14 mouse cellular contexts compared by ENCODE assay signal in genomic region chr9:69194638-69195605, GRCm38 (mm10).
DNase-seq lines count a peak whose midpoint lies in the region; ATAC-seq and TF ChIP-seq lines count a peak whose summit lies in the region.
"Had no signal": no experiment of that assay in that cellular context is flagged by ENCODE, and none has a peak within 500 bp of the region (broad histone marks: within the 10 kb centered on the region; RNA-seq: fewer than 3 reads in every experiment).

No protein-coding gene starts in this region.

- H3K4me2 ChIP-seq in kidney, embryonic 15.5 days: no peak overlapping the region
- H3K4me2 ChIP-seq: intestine, embryonic 15.5 days had no signal

- H3K36me3 ChIP-seq in kidney, adult 2 months (ENCODE audit: control insufficient read depth, insufficient read depth, low read length): no peaks in the 10 kb centered on the region
- no peaks in the 10 kb centered on the region for H3K36me3 ChIP-seq in kidney, embryonic 15.5 days
- H3K36me3 ChIP-seq: intestine, embryonic 15.5 days had no signal

- intact Hi-C loops in left cerebral cortex, adult 2 months (cut with DNase I): no loop called here

- DNase-seq in cerebellum, postnatal 10 days: peak; percentile 52 to 58
- DNase-seq in cerebellum, adult 11 months: no peak
- peak; percentile 72 for DNase-seq in kidney, adult 2 months
- DNase-seq in adipocyte (ENCODE audit: low spot score): peak; percentile 22
- DNase-seq in gastrocnemius, postnatal 10 days: peak; percentile 30
- DNase-seq in left cerebral cortex, adult 2 months (ENCODE audit: extremely low spot score in 1 of 2, low spot score in 2 of 2): no peak
- DNase-seq: heart, postnatal 14 days; liver; right cerebral cortex, postnatal 4 days had no signal

- TF ChIP-seq POLR2A in kidney, adult 2 months (IDR thresholded peaks at IDR 0.05; ENCODE audit: low read depth, low read length): no peak

- H3K9ac ChIP-seq in kidney, embryonic 15.5 days: no peak overlapping the region
- H3K9ac ChIP-seq: intestine, embryonic 15.5 days had no signal

- 42% methylated on average over 13 of the region's 13 CpGs for WGBS in kidney, adult 2 months
- 74% methylated on average over 13 of the region's 13 CpGs for WGBS in kidney, embryonic 15.5 days

- ATAC-seq in kidney, embryonic 15.5 days (replicated peaks; ENCODE audit: low FRiP score): no peak
- ATAC-seq in granulocyte monocyte progenitor cell, adult 5-6 weeks (replicated peaks; ENCODE audit: poor library complexity, severe bottlenecking): no peak
- ATAC-seq: intestine, embryonic 15.5 days had no signal

- no peak for TF ChIP-seq CTCF in kidney, adult 2 months (conservative IDR thresholded peaks at IDR 0.05; ENCODE audit: insufficient read depth, insufficient read length, low read depth, low read length)
- no peak for TF ChIP-seq CTCF in left cerebral cortex, adult 2 months (IDR thresholded peaks at IDR 0.05)

- H3K9me3 ChIP-seq in kidney, embryonic 15.5 days (replicated peaks): no peaks in the 10 kb centered on the region
- H3K9me3 ChIP-seq: intestine, embryonic 15.5 days had no signal

- peak overlapping the region; percentile 81 for H3K27ac ChIP-seq in kidney, adult 2 months (ENCODE audit: insufficient read depth, low read depth, low read length)
- no peak overlapping the region for H3K27ac ChIP-seq in kidney, embryonic 15.5 days
- H3K27ac ChIP-seq in left cerebral cortex, adult 2 months: no peak overlapping the region
- H3K27ac ChIP-seq: intestine, embryonic 15.5 days; stomach, postnatal 0 days had no signal

- no peak overlapping the region for H3K4me3 ChIP-seq in kidney, adult 2 months (ENCODE audit: insufficient read depth, low read depth, low read length)
- no peak overlapping the region for H3K4me3 ChIP-seq in kidney, embryonic 15.5 days (replicated peaks)
- H3K4me3 ChIP-seq in left cerebral cortex, adult 2 months: no peak overlapping the region
- H3K4me3 ChIP-seq: erythroblast, embryonic 14.5 days; intestine, embryonic 15.5 days had no signal

- peaks cover 21% of the 10 kb centered on the region for H3K4me1 ChIP-seq in kidney, adult 2 months (ENCODE audit: control insufficient read depth, insufficient read depth, low read length)
- H3K4me1 ChIP-seq in kidney, embryonic 15.5 days: 0 out of 2 replicates have a peak, but pooled peaks cover 4% of the 10 kb centered on the region
- H3K4me1 ChIP-seq: intestine, embryonic 15.5 days had no signal

- H3K27me3 ChIP-seq in kidney, adult 2 months (replicated peaks; ENCODE audit: control insufficient read depth, insufficient read depth, low read length): no peaks in the 10 kb centered on the region
- no peaks in the 10 kb centered on the region for H3K27me3 ChIP-seq in kidney, embryonic 15.5 days
- H3K27me3 ChIP-seq: intestine, embryonic 15.5 days had no signal

Comparison
In these comparisons a context has a peak if more than half of its experiments do, and no peak if none do; other contexts are left out.
1. DNase-seq: peak in cerebellum, postnatal 10 days (2 of 2), kidney, adult 2 months (single experiment), adipocyte (single experiment) and gastrocnemius, postnatal 10 days (single experiment); none in cerebellum, adult 11 months (single experiment) and left cerebral cortex, adult 2 months (0 of 2).